Mouse (Mus musculus) heart, embryonic 11.5 days (tissue): ENCODE data around the gene Dnajc5. TPM values are rescaled to one million over a fixed set of nuclear protein-coding genes. Genes with fewer than 3 reads are reported as not detected.

Experiments
- ATAC-seq: fragments of 200-750 bp; cut with Nextera tagmentation; replicated peaks from 2 replicates; pipeline ENCODE4 v1.8.0; 2017; ENCODE audit warnings: moderate library complexity; ENCODE audit not compliant: insufficient number of reproducible peaks, low FRiP score, low TSS enrichment
- H3K27ac ChIP-seq: fragments of 300-500 bp; sonication (generic); 2 replicates; pipeline ENCODE4 v1.5.1; 2014; ENCODE audit warnings: mild to moderate bottlenecking, low read depth, low read length
- H3K27me3 ChIP-seq: fragments of 300-500 bp; sonication (generic); 2 replicates; pipeline ENCODE4 v1.6.1; 2014; ENCODE audit warnings: mild to moderate bottlenecking, low read length, mixed read lengths; ENCODE audit not compliant: control insufficient read depth, insufficient read depth
- H3K36me3 ChIP-seq: fragments of 300-500 bp; sonication (generic); 2 replicates; pipeline ENCODE4 v1.6.1; 2014; ENCODE audit warnings: mild to moderate bottlenecking, low read length, moderate library complexity, mixed read lengths; ENCODE audit not compliant: control insufficient read depth, insufficient read depth
- H3K4me1 ChIP-seq: fragments of 300-500 bp; sonication (generic); 2 replicates; pipeline ENCODE4 v1.6.1; 2014; ENCODE audit warnings: low read length; ENCODE audit not compliant: control insufficient read depth, insufficient read depth
- H3K4me2 ChIP-seq: fragments of 300-500 bp; sonication (generic); 2 replicates; pipeline ENCODE4 v1.6.1; 2014; ENCODE audit warnings: mild to moderate bottlenecking, moderate library complexity
- H3K4me3 ChIP-seq: fragments of 300-500 bp; sonication (generic); 2 replicates; pipeline ENCODE4 v1.5.1; 2014; ENCODE audit warnings: low read depth, low read length
- H3K9ac ChIP-seq: fragments of 300-500 bp; sonication (generic); 2 replicates; pipeline ENCODE4 v1.6.1; 2014; ENCODE audit warnings: mild to moderate bottlenecking, low read depth, low read length, moderate library complexity
- H3K9me3 ChIP-seq: fragments of 300-500 bp; sonication (generic); replicated peaks from 2 replicates; pipeline ENCODE4 v1.6.1; 2016; ENCODE audit warnings: low read length; ENCODE audit not compliant: control insufficient read depth
- WGBS: fragments of 180-500 bp; shearing (Covaris S2); extraction: QIAGEN DNeasy Blood & Tissue Kit; methylation state at CpG from one replicate; pipeline ENCODE4 v1.1.7; 2014; ENCODE audit not compliant: insufficient replicate concordance; 5-methylcytosine and 5-hydroxymethylcytosine counted together
- polyA plus RNA-seq: library from polyadenylated mRNA; unstranded; fragments of >200 nt; fragmentation: Nextera tagmentation; extraction: Ambion mirVana; gene quantifications from 2 replicates; pipeline ENCODE4 v1.2.1, GENCODE M21; 2014

Dnajc5 gene
- polyA plus RNA-seq, result 69.0 and 76.1 TPM in 2 replicates

- WGBS, result under 1% methylated on average over 74 of the region's 74 CpGs
- H3K9me3 ChIP-seq, result no peaks in the 10 kb centered on the region
- H3K4me1 ChIP-seq, result peaks cover 19% of the 10 kb centered on the region
- peaks cover 5% of the 10 kb centered on the region for H3K36me3 ChIP-seq
- ATAC-seq, result peak; percentile 96
- peak within 1 kb of the TSS; percentile 98 for H3K9ac ChIP-seq
- H3K27me3 ChIP-seq, result no peaks in the 10 kb centered on the region
- peak within 1 kb of the TSS; percentile 63 for H3K4me2 ChIP-seq
- H3K27ac ChIP-seq, result peak within 1 kb of the TSS; percentile 99
- H3K4me3 ChIP-seq, result peak within 1 kb of the TSS; percentile 97
Measured at GRCm38 (mm10) chr2:181520118-181520935, at the start of gene Dnajc5. Gene Dnajc5 (plus strand): TSS chr2:181520485.

- no peaks in the 10 kb centered on the region for H3K36me3 ChIP-seq
- no peaks in the 10 kb centered on the region for H3K27me3 ChIP-seq
- no peaks in the 10 kb centered on the region for H3K9me3 ChIP-seq
- peak overlapping the region; percentile 72 for H3K27ac ChIP-seq
- 31% methylated on average over 5 of the region's 5 CpGs for WGBS
- ATAC-seq, result 0 out of 2 replicates have a peak, but pooled peaks have one; percentile 57
- peak overlapping the region; percentile 25 for H3K4me2 ChIP-seq
- H3K4me1 ChIP-seq, result peaks cover 24% of the 10 kb centered on the region
- H3K9ac ChIP-seq, result no peak overlapping the region
- H3K4me3 ChIP-seq, result no peak overlapping the region
Measured at GRCm38 (mm10) chr2:181471246-181471645, 49.0 kb upstream of the Dnajc5 start.

DNA sequence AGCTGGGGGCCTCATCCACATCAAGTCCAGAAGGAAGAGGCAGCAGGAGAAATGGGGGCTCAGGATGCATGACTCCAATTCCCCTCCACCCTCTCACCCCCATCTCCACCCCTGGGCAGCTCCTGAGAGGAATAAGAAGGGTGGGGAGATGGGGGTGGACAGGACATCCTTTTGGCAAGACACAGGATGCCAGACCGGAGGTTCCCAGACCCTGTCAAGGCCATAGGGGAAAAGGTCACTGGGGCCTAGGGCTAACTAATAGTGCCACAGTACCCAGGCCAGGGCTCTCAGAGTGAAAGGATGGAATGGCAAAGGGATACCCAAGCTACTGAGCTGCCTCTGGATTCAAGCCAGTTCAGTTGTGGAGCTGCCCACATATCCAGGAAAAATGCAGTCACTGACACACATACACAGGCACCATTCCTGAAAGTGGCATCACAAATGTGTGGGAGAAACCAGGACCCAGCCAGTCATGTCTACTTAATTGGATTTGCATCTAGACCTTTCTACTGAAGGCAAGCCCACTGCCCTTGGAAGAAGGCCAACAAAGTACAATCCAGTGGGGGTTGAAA, 47.9 kb upstream of the Dnajc5 start:
- Histone ChIP-seq H3K4me3 (no peak overlapping the region), H3K36me3 (no peaks in the 10 kb centered on the region), H3K9ac (no peak overlapping the region), H3K27ac (peak overlapping the region; percentile 35; the same call in 1 of the 2 replicates), H3K27me3 (no peaks in the 10 kb centered on the region), H3K9me3 (no peaks in the 10 kb centered on the region), H3K4me2 (no peak overlapping the region), H3K4me1 (peaks cover 24% of the 10 kb centered on the region)
- no peak for ATAC-seq
- WGBS, result 78% methylated on average over 1 of the region's 1 CpGs

GRCm38 (mm10) chr2:181483120-181483519, 37.2 kb upstream of the Dnajc5 start:
- H3K4me2 ChIP-seq, result peak overlapping the region; percentile 43; the same call in 1 of the 2 replicates

DNA sequence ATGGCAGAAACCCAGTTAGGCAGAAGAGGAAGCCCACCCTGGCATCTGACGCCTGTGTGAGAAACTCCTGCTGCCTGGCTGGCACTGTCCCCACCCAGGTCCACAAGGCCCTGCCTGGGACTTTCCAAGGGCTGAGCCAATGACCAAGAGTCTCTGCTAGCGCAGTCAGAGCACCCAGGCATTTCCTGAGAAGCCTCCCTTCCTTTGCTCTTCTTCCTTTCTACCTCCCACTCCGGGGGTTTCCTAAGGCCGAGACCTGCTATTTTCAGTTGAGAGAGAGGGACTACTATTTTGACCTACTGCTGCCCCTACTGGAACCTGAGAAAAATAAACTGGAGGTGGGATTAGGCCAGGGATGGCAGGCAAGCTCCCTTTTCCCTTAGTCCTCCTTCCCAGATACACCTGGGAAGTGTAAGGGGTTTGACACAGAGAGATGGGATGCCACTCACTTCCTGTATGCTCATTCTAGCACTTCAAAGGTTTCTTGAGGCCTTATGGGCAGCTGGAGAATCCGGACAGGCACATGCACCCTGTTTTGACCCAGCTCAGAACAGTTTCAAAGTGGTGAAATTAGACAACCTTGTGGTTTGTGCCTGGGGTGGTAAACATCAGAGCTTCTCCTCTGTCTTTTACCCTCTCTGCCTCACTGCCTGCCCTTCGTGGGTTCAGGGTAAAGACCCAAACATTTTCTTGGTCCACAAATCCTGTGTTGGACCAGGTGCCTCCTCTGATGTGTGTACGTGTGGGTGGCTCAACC, 36.5 kb upstream of the Dnajc5 start:
- peak; percentile 41; the same call in 1 of the 2 replicates for ATAC-seq
- H3K9me3 ChIP-seq, result no peaks in the 10 kb centered on the region
- 30% methylated on average over 7 of the region's 7 CpGs for WGBS
- H3K36me3 ChIP-seq, result no peaks in the 10 kb centered on the region
- peak overlapping the region; percentile 13 for H3K9ac ChIP-seq
- peak overlapping the region; percentile 4; the same call in 1 of the 2 replicates for H3K27ac ChIP-seq
- no peaks in the 10 kb centered on the region for H3K27me3 ChIP-seq
- no peak overlapping the region for H3K4me3 ChIP-seq
- H3K4me1 ChIP-seq, result peaks cover 19% of the 10 kb centered on the region
- peak overlapping the region; percentile 43 for H3K4me2 ChIP-seq

More at GRCm38 (mm10) chr2:181483120-181483519, 37.2 kb upstream of the Dnajc5 start:
- no peak overlapping the region for H3K9ac ChIP-seq
- H3K27ac ChIP-seq, result peak overlapping the region; percentile 4; the same call in 1 of the 2 replicates
- H3K9me3 ChIP-seq, result no peaks in the 10 kb centered on the region
- no peaks in the 10 kb centered on the region for H3K27me3 ChIP-seq
- no peak overlapping the region for H3K4me3 ChIP-seq
- ATAC-seq, result no peak
- H3K36me3 ChIP-seq, result no peaks in the 10 kb centered on the region
- H3K4me1 ChIP-seq, result peaks cover 19% of the 10 kb centered on the region
- 47% methylated on average over 2 of the region's 2 CpGs for WGBS

DNA sequence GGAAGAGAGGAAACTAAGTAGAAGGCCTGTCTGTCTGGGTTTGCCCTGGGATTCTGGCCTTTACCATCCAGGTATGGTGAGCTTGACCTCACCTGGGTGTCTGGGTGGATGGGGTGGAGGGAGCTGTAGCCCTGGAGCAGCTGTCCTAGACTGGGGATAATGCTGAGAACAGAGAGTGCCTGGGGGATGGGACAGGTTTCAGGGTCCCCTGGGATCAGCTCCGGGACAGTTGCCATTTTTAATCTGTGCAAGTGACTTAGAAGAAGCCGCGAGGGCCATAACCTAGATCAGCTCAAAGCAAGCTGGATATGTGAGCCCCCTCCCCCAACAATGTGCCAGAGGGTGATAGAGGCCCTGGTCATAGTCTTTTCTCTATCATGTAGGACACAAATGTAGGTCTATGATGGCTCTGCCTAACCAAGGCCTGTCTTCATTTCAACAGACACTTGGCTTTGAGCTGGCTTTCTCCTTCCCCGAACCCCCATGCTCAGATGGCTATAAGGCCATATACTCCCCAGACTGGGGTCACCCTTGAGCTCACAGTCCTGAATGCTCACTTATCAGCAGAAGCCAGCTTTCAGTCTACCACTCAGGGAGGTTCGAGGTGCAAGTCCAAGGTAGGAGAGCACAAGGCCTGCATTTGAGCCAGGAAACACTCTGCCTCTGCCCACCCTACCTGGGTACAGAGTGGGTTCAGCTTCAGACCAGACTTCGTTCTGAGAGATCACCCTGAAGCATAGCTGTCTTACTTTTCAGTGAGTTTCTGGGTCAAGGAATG, 35.6 kb upstream of the Dnajc5 start:
- Histone ChIP-seq H3K27ac (no peak overlapping the region), H3K9ac (no peak overlapping the region)
- no peak for ATAC-seq

DNA sequence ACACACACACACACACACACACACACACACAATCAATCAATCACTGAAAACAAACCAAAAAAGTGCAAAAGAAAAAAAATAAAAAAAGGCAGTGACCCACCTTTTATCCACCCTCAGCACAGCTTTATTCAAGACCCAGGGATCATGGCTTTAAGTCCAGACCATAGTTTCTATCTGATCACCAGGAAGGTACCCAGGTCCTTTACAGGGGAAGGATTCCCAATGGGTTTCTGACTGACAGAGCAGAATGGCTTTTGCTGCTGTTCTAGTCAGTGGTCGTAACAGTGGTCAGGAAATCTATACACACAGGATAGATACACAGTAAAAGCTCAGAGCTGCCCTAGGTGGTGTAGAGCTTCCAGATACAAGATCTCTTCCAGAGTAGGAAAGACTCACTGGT, 34.5 kb upstream of the Dnajc5 start:
- no peak overlapping the region for H3K4me2 ChIP-seq
- peaks cover 19% of the 10 kb centered on the region for H3K4me1 ChIP-seq
- ATAC-seq, result no peak
- no peak overlapping the region for H3K4me3 ChIP-seq
- no peaks in the 10 kb centered on the region for H3K27me3 ChIP-seq
- H3K27ac ChIP-seq, result no peak overlapping the region
- no peaks in the 10 kb centered on the region for H3K36me3 ChIP-seq
- no peak overlapping the region for H3K9ac ChIP-seq
- 31% methylated on average over 1 of the region's 1 CpGs for WGBS
- H3K9me3 ChIP-seq, result no peaks in the 10 kb centered on the region

More for the DNA sequence above, 35.6 kb upstream of the Dnajc5 start:
- no peaks in the 10 kb centered on the region for H3K36me3 ChIP-seq
- H3K4me1 ChIP-seq, result peaks cover 19% of the 10 kb centered on the region
- H3K4me2 ChIP-seq, result no peak overlapping the region
- no peak overlapping the region for H3K4me3 ChIP-seq
- H3K9me3 ChIP-seq, result no peaks in the 10 kb centered on the region
- 66% methylated on average over 6 of the region's 6 CpGs for WGBS
- H3K27me3 ChIP-seq, result no peaks in the 10 kb centered on the region
